Mouse (Mus musculus) mouse embryonic stem cell (cell line): ENCODE measurements around the gene 2900011O08Rik.
"Not testable (repeated sequence)": the region's sequence is repeated elsewhere in the genome, so short reads cannot be mapped to it uniquely, and the experiment has no call there.

Source experiments
- in situ Hi-C, 2 experiments: fragments of 300-500 bp; cut with MboI; formaldehyde crosslinking; loops; 1 replicate in 1 of 2; 3 replicates in 1 of 2; pipeline ENCODE4 v1.14.3; 2019 to 2020; ENCODE audit warnings: low sequenced_read_pairs in 2 of 2, low pct_unique_long_range_greater_than_20kb in 1 of 2, mixed read lengths in 1 of 2; ENCODE audit not compliant: unreplicated experiment in 1 of 2

The 2900011O08Rik gene

DNA sequence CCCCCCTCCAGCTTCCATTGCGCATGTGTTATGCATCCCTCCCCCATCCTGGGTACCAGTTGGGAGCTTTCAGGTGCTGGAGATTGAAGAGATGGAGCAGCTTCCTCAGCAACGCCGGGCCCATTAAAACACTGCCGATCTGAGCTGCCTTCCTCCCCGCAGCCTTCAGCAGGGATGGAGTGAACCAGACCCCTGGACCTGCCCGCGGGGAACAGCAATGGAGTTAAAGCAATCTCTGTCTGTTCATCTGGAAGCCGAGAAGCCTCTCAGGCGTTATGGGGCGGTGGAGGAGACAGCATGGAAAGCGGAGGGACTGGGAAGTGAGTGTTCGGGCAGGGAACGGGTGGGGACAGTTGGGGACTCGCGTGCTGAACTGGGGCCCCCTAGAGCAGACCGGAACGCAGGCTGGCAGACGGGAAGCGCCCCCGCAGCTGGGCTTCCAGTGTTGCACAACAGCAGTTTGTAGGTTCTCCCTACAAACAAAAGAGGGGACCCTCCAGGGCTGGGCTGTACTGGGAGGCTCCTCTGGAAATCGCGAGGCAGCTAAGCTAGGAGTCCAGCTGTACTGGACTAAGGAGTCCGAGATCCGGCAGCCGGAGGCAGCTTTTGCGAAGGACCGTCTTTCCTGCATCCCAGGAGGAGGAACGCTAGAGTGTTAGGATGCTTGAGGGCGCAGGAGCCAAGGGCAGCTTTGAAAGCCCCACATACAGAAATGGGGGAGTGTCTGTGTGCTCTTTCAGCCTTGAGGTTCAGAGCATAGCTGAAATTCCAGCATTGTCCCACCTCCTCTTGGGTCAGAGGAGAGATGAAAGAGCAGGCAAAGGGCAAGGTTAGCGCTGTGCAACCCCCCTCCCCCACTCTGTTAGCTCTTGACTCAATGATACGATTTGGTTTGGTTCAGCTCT lies at the start of gene 2900011O08Rik, which contains the start of gene Ifitm7:
2900011O08Rik (plus strand) TSS at position 31 of the 905 bp plus-strand sequence.
Ifitm7 (minus strand) TSS at position 315 of the 905 bp plus-strand sequence.
- in situ Hi-C loops = no loop called here

- in situ Hi-C loops = no loop called here
Observed at GRCm38 (mm10) chr16:13940139-13940846, 46.1 kb upstream of the 2900011O08Rik start.

- in situ Hi-C loops = no loop called here
Observed at GRCm38 (mm10) chr16:13940847-13941395, 45.5 kb upstream of the 2900011O08Rik start.

- in situ Hi-C loops = no loop called here
Observed at GRCm38 (mm10) chr16:13944178-13944577, 42.2 kb upstream of the 2900011O08Rik start.

GRCm38 (mm10) chr16:13944752-13945151 lies 41.7 kb upstream of the 2900011O08Rik start:
- in situ Hi-C loops = no loop called here

- in situ Hi-C loops = no loop called here
Observed at GRCm38 (mm10) chr16:13945153-13945552, 41.3 kb upstream of the 2900011O08Rik start.

DNA sequence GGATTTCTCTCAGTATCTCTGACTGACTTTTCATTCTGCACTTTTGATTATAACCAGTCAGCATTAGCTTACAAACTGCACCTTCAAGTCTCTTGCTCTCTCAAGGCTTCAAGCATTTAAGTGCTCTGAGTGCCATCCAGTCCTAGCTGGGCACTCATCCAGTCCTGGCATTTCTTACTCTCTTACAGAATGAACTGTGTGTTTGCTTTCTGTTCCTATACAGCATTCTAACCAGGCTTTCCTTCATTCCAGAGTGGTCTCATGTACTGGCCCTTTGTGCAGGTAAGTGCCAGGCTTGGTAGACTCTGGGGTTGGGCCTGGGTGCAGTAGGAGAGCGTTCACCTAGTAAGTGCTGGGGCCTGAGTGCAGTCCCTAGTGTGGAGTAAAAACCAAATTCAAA lies 40.1 kb upstream of the 2900011O08Rik start:
- in situ Hi-C loops = no loop called here

- in situ Hi-C loops = no loop called here
Observed at GRCm38 (mm10) chr16:13951245-13951644, 35.2 kb upstream of the 2900011O08Rik start.

DNA sequence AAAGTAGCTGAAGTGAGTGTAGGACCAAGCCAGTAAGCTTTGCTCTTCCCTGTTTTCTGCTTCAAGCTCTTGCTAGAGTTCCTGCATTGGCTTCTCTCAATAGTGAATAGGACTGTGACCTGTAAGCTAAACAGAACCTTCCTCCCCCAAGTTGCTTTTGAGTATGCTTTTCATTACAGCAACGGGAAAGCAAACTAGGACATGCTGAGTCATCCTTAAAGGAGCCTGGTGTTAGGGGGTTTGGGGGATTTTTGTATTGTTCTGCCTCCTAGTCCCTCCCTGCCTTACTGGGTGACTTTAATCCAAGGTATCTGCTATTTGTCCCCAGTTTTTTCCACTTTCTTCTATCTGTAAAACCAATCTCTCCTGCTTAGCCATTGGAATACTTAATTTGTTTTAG lies 24.4 kb upstream of the 2900011O08Rik start:
- in situ Hi-C loops = no loop called here

GRCm38 (mm10) chr16:13969096-13969495 lies 17.3 kb upstream of the 2900011O08Rik start:
- in situ Hi-C loops = no loop called here

DNA sequence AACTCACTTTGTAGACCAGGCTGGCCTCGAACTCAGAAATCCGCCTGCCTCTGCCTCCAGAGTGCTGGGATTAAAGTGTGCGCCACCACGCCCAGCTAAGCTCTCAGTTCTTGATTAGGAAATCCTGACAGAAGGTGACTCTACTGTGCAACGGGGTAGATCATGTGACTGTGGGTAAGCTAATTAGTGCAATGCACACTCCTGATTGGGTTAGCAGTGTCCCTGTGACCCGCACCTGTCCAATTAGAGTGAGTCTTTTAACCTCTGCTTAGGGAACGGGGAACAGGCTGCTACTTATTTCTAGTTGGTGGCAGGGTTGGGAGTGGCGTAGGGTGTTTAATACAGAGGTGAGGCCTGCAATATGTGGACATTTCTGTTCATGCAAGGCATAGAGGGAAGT lies 14.4 kb upstream of the 2900011O08Rik start:
- in situ Hi-C loops = no loop called here

DNA sequence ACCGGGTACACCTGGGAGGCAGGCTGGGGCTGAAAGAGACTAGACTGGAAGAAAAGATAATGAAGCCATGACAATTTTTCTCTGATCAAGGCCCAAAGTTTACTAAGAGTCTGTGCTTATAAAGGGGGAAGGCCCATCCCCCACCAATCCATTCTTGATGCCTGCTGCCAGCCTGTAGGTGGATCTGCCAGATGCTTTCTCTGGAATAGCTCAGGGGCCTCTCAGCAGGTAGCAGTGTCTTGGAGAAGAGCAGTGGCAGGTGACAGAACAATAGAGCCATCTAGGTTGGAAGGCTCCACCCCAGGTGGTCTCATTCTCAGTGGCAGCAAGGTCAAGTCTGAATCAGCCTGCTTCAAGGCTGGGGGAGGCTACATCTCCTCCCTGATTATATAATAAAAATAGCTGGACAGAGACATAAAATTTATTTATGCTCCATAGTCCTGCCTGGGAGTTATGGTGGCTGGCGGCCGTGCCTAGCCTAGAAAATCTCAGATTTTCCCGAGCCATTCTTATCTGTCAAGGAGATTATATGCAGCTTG lies 10.0 kb upstream of the 2900011O08Rik start:
- in situ Hi-C loops = not testable (repeated sequence)

GRCm38 (mm10) chr16:13977026-13977425 lies 9.4 kb upstream of the 2900011O08Rik start:
- in situ Hi-C loops = not testable (repeated sequence)

DNA sequence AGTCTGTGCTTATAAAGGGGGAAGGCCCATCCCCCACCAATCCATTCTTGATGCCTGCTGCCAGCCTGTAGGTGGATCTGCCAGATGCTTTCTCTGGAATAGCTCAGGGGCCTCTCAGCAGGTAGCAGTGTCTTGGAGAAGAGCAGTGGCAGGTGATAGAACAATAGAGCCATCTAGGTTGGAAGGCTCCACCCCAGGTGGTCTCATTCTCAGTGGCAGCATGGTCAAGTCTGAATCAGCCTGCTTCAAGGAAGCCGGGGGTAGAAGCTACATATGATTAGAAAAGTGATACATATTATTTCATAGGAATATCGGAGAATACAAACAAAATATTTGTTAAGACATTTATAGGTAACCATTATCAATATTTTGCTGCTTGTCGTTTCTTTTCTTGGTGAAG lies 4.7 kb upstream of the 2900011O08Rik start:
- in situ Hi-C loops = not testable (repeated sequence)

- in situ Hi-C loops = no loop called here
Observed at GRCm38 (mm10) chr16:13983161-13983560, 3.2 kb upstream of the 2900011O08Rik start.

DNA sequence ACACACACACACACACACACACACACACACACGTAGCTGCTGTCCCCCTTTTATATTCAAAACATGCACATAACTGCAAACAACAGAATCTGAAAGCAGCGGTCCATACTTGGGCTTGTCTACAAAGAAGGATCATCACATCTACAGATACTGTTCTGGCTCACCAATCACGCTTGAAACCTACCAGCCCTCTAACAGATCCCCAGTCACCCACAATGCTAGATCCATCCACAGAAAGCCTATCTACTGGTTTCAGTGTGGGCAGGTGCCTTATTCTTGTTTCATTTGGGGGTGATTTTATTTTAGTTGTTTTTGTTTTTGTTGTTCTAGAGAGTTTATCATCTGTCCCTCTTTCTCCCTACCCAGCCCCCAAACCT lies 219 bp upstream of the 2900011O08Rik start:
- in situ Hi-C loops = no loop called here

GRCm38 (mm10) chr16:13992518-13993248 lies 6.3 kb downstream of the 2900011O08Rik start:
- in situ Hi-C loops = no loop called here

DNA sequence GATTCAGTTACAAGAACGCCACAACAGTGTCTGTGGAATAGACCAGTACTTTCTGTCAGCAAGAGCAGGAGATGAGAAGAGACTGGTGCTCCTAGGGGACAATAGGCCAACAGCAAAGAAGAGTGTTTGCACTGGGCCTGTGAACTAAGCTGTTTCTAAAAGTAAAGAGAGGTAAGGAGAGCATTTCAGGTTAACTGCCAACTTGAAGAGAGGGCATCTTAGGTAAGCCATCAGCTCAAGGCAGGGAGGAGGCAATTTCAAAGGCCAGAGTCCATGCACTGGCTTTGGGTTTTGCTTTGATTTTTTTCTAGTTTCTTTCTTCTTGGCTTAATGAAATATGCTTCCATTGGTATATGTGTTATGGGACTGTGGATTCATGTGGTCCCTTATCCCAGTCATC lies 7.7 kb downstream of the 2900011O08Rik start:
- in situ Hi-C loops = no loop called here
